Mouse (Mus musculus) ovary, postnatal 14 days (tissue): ENCODE measurements around the gene Cux1.

Experiments used
- DNase-seq: peaks from one replicate; pipeline ENCODE4 v3.0.0; 2022; ENCODE audit warnings: low spot score

The Cux1 gene

DNA sequence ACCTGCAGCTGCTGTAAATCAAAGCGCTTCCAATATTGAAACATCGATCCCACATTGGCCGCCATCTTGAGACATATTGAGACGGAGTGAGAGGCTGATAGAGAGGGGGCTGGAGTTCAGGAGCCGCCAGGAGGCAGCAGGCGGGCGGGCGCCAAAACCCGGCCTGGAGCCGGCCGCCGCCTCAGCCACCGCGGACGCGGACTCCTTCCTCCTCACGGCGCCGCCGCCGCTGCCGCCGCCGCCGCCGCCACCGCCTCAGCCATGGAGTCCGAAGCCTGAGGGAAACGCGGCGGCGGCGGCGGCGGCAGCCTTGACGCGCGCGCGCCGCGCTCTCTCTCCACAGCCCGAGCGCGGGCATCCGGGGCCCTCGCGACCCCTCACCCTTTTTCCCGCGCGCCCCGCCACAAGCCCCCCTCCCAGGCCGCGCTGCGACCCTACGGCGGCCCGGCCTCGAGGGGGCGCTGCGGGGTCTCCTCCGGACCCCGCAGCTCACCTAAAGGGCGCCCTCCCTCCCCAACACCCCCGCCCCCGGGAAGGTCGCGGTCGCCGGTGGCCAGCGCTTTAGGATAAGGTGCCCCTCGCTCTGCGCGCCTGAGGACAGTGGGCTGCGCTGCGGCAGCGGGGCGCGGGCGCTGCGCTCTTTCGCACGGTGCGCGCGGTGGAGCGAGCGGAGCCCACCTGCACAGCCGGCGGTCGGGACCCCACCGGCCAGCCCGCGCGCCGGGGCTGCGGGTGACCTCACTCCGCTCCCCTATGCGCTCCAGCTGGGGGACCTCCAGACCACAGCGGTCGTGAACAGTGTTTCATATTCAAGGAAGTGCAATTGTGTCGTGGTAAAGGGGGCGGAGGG, at the start of gene Cux1:
Gene Cux1, minus strand, starts transcription at position 315 of the 850 bp plus-strand sequence.
- peak; percentile 72 for DNase-seq

GRCm38 (mm10) chr5:136612391-136612790, 45.1 kb upstream of the Cux1 start:
- no peak for DNase-seq

- DNase-seq = no peak
These were observed 41.6 kb upstream of the Cux1 start for GRCm38 (mm10) chr5:136608814-136609434.

GRCm38 (mm10) chr5:136605144-136605543, 37.9 kb upstream of the Cux1 start:
- DNase-seq = no peak

DNA sequence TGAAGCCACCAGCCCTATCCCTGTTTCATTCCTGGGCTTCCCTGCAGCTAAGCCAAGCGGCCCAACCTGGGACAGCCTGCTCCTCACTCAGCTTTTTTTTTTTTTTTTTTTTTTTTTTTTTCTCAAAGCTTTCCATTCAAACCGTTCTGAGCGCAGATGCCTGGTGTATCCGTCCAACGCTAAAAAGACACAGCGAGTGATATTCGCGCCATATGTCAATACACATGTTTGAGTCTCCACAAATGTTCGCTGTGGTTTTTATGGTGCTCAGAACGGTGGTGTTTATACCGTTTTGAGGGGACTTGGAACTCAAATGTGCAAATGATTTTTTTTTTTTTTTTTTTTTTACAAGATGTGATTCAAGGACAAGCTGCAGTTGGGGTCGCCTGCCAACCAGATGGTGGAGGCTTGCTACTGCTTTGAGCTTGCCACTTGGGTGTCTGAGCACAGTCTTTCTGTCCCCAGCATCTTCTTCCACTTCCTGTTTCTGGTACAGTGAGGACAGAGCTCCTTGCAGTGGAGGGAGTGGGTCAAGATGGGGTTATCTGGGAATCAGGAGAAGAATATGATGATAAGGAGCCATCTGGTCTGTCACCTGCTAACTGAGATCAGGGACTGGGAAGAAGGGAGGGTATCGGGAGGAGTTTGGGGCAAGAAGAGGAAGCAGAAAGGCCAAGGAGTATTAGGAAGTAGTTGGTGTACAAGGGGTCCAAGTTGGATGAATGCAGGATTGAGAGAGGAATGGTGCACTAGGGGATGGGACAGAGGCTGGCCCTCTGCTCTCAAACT, 36.1 kb upstream of the Cux1 start:
- no peak for DNase-seq

DNA sequence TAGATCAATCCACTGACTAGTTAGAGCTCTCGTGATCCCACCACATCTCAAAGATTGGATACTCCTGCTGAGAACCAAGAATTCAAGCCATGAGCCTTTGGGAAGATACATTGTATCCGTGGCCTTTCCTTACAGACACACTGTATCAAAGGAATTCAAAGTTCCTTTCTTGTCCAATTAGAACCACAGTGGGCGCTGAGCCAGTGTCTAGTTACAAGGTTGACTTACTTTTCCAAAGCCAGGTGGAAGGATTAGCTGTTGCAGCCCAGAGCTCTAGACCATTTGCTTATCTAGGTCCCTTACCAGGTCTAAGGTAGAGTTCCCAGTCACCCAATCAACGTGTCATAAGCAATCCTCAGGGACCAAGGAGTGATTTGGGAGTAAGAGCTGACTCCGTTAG, 33.2 kb upstream of the Cux1 start:
- no peak for DNase-seq

- no peak for DNase-seq
These were observed 27.7 kb upstream of the Cux1 start for GRCm38 (mm10) chr5:136594896-136595540.

DNA sequence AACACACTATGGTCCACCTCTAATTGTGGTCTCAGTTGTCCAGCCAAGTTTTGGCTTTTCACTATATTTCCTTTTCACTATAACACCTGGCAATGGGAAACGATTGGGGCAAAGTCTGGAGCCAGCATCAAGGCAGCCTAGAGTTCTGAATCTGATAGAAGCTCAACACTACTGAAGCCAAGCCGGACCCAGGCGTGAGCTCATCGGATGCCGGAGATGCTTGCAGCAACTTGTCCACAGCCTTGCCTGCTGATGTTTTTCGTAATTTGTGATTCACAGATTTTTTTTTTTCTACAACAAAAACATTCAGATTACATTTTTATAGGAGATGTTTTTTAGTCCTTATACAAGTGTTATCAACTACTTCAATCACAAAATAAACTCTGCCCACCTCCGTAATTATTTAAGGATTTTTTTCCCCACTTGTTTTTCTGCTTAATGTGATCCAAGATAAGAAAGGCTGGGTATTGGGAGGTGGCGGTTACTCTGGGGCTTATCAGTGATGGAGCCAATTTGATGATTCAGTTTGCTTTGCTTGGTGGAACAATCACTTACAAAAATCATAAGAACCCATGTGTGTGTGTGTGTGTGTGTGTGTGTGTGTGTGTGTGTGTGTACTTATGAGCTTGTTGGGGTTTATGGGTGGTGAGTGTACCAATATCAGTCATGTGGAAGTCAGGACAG, 24.7 kb upstream of the Cux1 start:
- no peak for DNase-seq

GRCm38 (mm10) chr5:136589002-136589401, 21.7 kb upstream of the Cux1 start:
- DNase-seq = no peak

DNA sequence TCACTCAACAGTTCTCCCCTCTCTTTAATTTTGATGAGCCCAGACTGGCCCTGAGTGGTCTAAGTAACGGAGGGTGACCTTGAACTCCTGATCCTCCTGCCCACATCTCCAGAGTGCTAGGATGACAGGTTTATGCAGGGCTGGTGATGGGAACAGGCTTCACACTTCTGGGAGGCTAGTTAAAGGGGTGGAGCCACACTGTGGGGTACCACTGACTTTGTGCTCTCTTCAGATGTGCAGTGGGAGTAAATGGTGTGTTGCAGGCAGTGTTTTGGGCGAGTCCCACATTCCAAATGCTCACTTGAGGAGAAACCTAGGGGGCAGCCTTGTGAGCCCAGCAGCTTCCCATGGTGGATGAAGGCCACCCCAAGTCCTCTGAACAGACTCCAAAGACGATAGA, 21.2 kb upstream of the Cux1 start:
- DNase-seq = no peak

GRCm38 (mm10) chr5:136584676-136585285, 17.5 kb upstream of the Cux1 start:
- no peak for DNase-seq

- no peak for DNase-seq
These were observed 16.6 kb upstream of the Cux1 start for GRCm38 (mm10) chr5:136583666-136584464.

DNA sequence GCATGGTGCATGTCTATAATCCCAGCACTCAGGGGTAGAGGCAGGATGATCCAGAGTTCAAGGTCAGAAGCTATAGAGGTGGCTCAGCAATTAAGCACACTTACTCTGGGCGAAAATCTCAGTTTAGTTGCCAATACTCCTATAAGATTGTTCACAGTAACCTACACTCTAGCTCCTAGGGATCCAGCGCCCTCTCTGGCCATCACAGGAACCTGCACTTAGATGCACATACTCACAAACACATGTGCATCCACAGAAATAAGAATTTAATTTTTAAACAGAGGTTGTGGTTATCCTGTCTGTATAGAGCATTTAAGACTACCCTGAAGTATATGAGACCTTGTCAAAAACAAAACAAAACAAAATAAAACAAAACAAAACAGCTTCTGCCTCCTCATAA, 16.0 kb upstream of the Cux1 start:
- DNase-seq = no peak

GRCm38 (mm10) chr5:136582201-136582600, 14.9 kb upstream of the Cux1 start:
- no peak for DNase-seq

- no peak for DNase-seq
These were observed 14.3 kb upstream of the Cux1 start for GRCm38 (mm10) chr5:136581625-136582024.

GRCm38 (mm10) chr5:136581166-136581565, 13.9 kb upstream of the Cux1 start:
- DNase-seq = peak; percentile 46

DNA sequence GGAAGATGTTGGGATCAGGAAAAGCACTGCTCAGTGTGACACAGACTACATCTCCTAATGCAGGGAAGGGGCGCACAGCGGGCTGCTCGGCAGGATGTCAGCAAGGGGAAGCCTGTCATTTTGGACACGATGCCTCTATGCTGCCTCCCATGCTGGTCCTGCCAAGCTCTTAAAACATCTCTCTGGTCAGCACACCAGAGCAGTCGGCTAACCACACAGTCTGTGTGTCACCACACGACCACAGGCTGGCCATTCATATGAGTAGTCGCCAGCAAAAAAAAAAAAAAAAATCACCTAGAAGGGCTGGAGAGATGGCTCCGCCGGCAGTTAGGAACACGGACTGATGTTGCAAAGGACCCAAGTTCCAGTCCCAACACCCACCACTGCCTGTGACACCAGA, 10.9 kb upstream of the Cux1 start:
- DNase-seq = no peak

- DNase-seq = no peak
These were observed 2.9 kb upstream of the Cux1 start for GRCm38 (mm10) chr5:136570171-136570570.

- peak; percentile 57 for DNase-seq
These were observed 1.5 kb upstream of the Cux1 start for GRCm38 (mm10) chr5:136568776-136569175.

DNA sequence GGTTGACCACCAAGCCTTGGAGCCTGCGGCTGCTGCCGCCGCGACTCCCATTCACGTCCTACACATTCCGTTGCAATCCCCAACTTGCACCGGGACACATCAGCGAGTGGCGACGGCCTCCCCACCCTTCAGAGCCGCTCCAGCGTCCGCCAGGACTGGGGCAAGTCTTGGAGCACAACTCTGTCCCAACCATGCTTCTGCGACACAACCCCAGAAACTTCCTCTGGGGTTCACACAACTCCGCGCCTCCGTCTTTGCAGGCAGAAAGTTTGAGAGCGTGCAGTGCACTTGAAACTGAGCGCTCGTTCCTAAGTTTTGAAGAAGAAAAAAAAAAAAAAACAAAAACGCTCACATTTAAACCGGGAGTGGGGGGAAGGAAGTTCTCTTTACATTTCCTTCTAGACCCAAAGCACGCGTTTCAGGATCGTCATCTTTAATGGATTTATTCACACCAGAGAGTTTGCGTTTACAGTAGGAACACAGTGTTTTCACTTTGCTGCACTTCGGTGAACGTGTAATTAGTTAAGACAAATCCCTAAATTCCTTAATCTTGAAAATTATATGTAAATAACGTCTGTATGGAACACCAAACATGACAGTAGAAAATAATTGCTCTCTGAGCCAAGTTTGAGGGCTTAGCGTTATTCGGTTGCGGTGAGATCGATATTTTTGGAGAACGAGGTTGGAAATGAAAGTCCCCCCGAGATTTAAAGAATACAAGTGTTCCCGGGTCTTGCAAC, 906 bp upstream of the Cux1 start:
- DNase-seq = peak; percentile 22
